Mouse (Mus musculus): ENCODE measurements around the gene Foxp2. TPM values are rescaled to one million over a fixed set of nuclear protein-coding genes. Genes with fewer than 3 reads are reported as not detected.

The Foxp2 gene
- polyA plus RNA-seq, 1 experiment, result 10.2 TPM

- no peak overlapping the region for H3K4me3 ChIP-seq (ENCODE audit: insufficient read depth, low read length)
- TF ChIP-seq CTCF (IDR thresholded peaks at IDR 0.05; ENCODE audit: borderline replicate concordance, insufficient read depth, low read length) (no peak), POLR2A (IDR thresholded peaks at IDR 0.05; ENCODE audit: low read depth, low read length) (no peak)
- no peak overlapping the region for H3K27ac ChIP-seq (ENCODE audit: insufficient read depth, low read length)
- H3K4me1 ChIP-seq (ENCODE audit: control insufficient read depth, insufficient read depth, low read length), result no peaks in the 10 kb centered on the region
These were observed 2.3 kb downstream of the Foxp2 start for GRCm38 (mm10) chr6:14903271-14903965.

GRCm38 (mm10) chr6:14915066-14915465 is 13.9 kb downstream of the Foxp2 start:
- no peak overlapping the region for H3K4me3 ChIP-seq (ENCODE audit: insufficient read depth, low read length)
- H3K27ac ChIP-seq (ENCODE audit: insufficient read depth, low read length), result no peak overlapping the region
- TF ChIP-seq CTCF (IDR thresholded peaks at IDR 0.05; ENCODE audit: borderline replicate concordance, insufficient read depth, low read length), result no peak
- TF ChIP-seq POLR2A (IDR thresholded peaks at IDR 0.05; ENCODE audit: low read depth, low read length), result no peak
- H3K4me1 ChIP-seq (ENCODE audit: control insufficient read depth, insufficient read depth, low read length), result no peaks in the 10 kb centered on the region

GRCm38 (mm10) chr6:14922704-14923103 is 21.6 kb downstream of the Foxp2 start:
- no peak for TF ChIP-seq POLR2A (IDR thresholded peaks at IDR 0.05; ENCODE audit: low read depth, low read length)
- no peak for TF ChIP-seq CTCF (IDR thresholded peaks at IDR 0.05; ENCODE audit: borderline replicate concordance, insufficient read depth, low read length)
- H3K4me3 ChIP-seq (ENCODE audit: insufficient read depth, low read length), result no peak overlapping the region
- H3K27ac ChIP-seq (ENCODE audit: insufficient read depth, low read length), result no peak overlapping the region
- no peaks in the 10 kb centered on the region for H3K4me1 ChIP-seq (ENCODE audit: control insufficient read depth, insufficient read depth, low read length)

GRCm38 (mm10) chr6:14924976-14925489 is 23.9 kb downstream of the Foxp2 start:
- H3K27ac ChIP-seq (ENCODE audit: insufficient read depth, low read length), result no peak overlapping the region

GRCm38 (mm10) chr6:14951060-14951459 is 49.9 kb downstream of the Foxp2 start:
- TF ChIP-seq POLR2A (IDR thresholded peaks at IDR 0.05; ENCODE audit: low read depth, low read length) (no peak), CTCF (IDR thresholded peaks at IDR 0.05; ENCODE audit: borderline replicate concordance, insufficient read depth, low read length) (no peak)
- no peak overlapping the region for H3K4me3 ChIP-seq (ENCODE audit: insufficient read depth, low read length)
- H3K27ac ChIP-seq (ENCODE audit: insufficient read depth, low read length), result no peak overlapping the region
- no peaks in the 10 kb centered on the region for H3K4me1 ChIP-seq (ENCODE audit: control insufficient read depth, insufficient read depth, low read length)

More at GRCm38 (mm10) chr6:14924976-14925489, 23.9 kb downstream of the Foxp2 start:
- no peak overlapping the region for H3K4me3 ChIP-seq (ENCODE audit: insufficient read depth, low read length)
- H3K4me1 ChIP-seq (ENCODE audit: control insufficient read depth, insufficient read depth, low read length), result no peaks in the 10 kb centered on the region
- TF ChIP-seq CTCF (IDR thresholded peaks at IDR 0.05; ENCODE audit: borderline replicate concordance, insufficient read depth, low read length) (no peak), POLR2A (IDR thresholded peaks at IDR 0.05; ENCODE audit: low read depth, low read length) (no peak)

GRCm38 (mm10) chr6:14952731-14953130 is 51.6 kb downstream of the Foxp2 start:
- no peak for TF ChIP-seq POLR2A (IDR thresholded peaks at IDR 0.05; ENCODE audit: low read depth, low read length)
- no peak for TF ChIP-seq CTCF (IDR thresholded peaks at IDR 0.05; ENCODE audit: borderline replicate concordance, insufficient read depth, low read length)
- Histone ChIP-seq H3K4me1 (ENCODE audit: control insufficient read depth, insufficient read depth, low read length) (no peaks in the 10 kb centered on the region), H3K27ac (ENCODE audit: insufficient read depth, low read length) (no peak overlapping the region), H3K4me3 (ENCODE audit: insufficient read depth, low read length) (no peak overlapping the region)

- H3K4me3 ChIP-seq (ENCODE audit: insufficient read depth, low read length), result no peak overlapping the region
- no peaks in the 10 kb centered on the region for H3K4me1 ChIP-seq (ENCODE audit: control insufficient read depth, insufficient read depth, low read length)
- TF ChIP-seq POLR2A (IDR thresholded peaks at IDR 0.05; ENCODE audit: low read depth, low read length), result no peak
- TF ChIP-seq CTCF (IDR thresholded peaks at IDR 0.05; ENCODE audit: borderline replicate concordance, insufficient read depth, low read length), result no peak
- no peak overlapping the region for H3K27ac ChIP-seq (ENCODE audit: insufficient read depth, low read length)
These were observed 75.9 kb downstream of the Foxp2 start for GRCm38 (mm10) chr6:14977042-14977441.

GRCm38 (mm10) chr6:14978201-14978600 is 77.1 kb downstream of the Foxp2 start:
- no peak for TF ChIP-seq POLR2A (IDR thresholded peaks at IDR 0.05; ENCODE audit: low read depth, low read length)
- no peak for TF ChIP-seq CTCF (IDR thresholded peaks at IDR 0.05; ENCODE audit: borderline replicate concordance, insufficient read depth, low read length)
- no peaks in the 10 kb centered on the region for H3K4me1 ChIP-seq (ENCODE audit: control insufficient read depth, insufficient read depth, low read length)
- no peak overlapping the region for H3K4me3 ChIP-seq (ENCODE audit: insufficient read depth, low read length)
- H3K27ac ChIP-seq (ENCODE audit: insufficient read depth, low read length), result no peak overlapping the region

- no peak for TF ChIP-seq POLR2A (IDR thresholded peaks at IDR 0.05; ENCODE audit: low read depth, low read length)
- no peak for TF ChIP-seq CTCF (IDR thresholded peaks at IDR 0.05; ENCODE audit: borderline replicate concordance, insufficient read depth, low read length)
- H3K27ac ChIP-seq (ENCODE audit: insufficient read depth, low read length), result no peak overlapping the region
- H3K4me3 ChIP-seq (ENCODE audit: insufficient read depth, low read length), result no peak overlapping the region
- H3K4me1 ChIP-seq (ENCODE audit: control insufficient read depth, insufficient read depth, low read length), result no peaks in the 10 kb centered on the region
These were observed 107.0 kb downstream of the Foxp2 start for GRCm38 (mm10) chr6:15008113-15008512.

- H3K4me1 ChIP-seq (ENCODE audit: control insufficient read depth, insufficient read depth, low read length), result no peaks in the 10 kb centered on the region
- no peak overlapping the region for H3K27ac ChIP-seq (ENCODE audit: insufficient read depth, low read length)
- TF ChIP-seq POLR2A (IDR thresholded peaks at IDR 0.05; ENCODE audit: low read depth, low read length), result no peak
- no peak for TF ChIP-seq CTCF (IDR thresholded peaks at IDR 0.05; ENCODE audit: borderline replicate concordance, insufficient read depth, low read length)
- H3K4me3 ChIP-seq (ENCODE audit: insufficient read depth, low read length), result no peak overlapping the region
These were observed 127.3 kb downstream of the Foxp2 start for GRCm38 (mm10) chr6:15028488-15028887.

Data from embryonic fibroblast, embryonic 13.5 days (primary cell).